Mouse (Mus musculus): ENCODE measurements around the gene Olfr1272.
"Not testable (repeated sequence)": the region's sequence is repeated elsewhere in the genome, so short reads cannot be mapped to it uniquely, and the experiment has no call there.

Olfr1272 gene

GRCm38 (mm10) chr2:90292741-90293140, at the start of gene Olfr1272:
Gene Olfr1272, minus strand, starts transcription at chr2:90292841.
- no peak for DNase-seq (ENCODE audit: low read depth, low spot score)

DNA sequence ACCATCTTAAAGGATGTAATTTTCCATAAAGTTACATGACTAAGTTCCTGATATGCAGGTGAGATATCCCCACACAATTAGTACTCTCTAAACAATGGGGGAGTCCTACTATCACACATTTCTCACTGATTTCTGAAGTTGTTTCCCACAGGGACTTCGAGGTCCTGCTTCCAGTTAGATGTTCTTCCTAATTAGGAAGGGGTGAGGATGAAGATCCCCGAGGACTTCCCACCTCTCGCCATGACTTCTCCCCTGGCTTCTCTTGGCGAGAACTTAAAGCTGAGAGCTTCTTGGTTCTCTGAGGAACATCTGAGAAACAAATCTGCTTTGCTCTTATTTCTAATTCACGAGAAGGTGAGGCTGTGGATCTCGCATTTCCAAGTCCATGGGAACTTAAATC, 29.3 kb upstream of the Olfr1272 start, which contains the start of gene Gm13769:
Gene Gm13769 (plus strand): TSS at position 301 of the 400 bp plus-strand sequence.
- DNase-seq (ENCODE audit: low read depth, low spot score) = not testable (repeated sequence)

- DNase-seq (ENCODE audit: low read depth, low spot score) = no peak
Measured at GRCm38 (mm10) chr2:90270932-90271331, 21.7 kb downstream of the Olfr1272 start, which contains the start of gene Olfr1271. Gene Olfr1271, minus strand, starts transcription at chr2:90271032.

GRCm38 (mm10) chr2:90257492-90257891, 35.1 kb downstream of the Olfr1272 start, which contains the start of gene Olfr142:
Gene Olfr142, minus strand, starts transcription at chr2:90257592.
- DNase-seq (ENCODE audit: low read depth, low spot score) = no peak
